Mouse (Mus musculus): ENCODE data around the gene 2610044O15Rik8. TPM values are rescaled to one million over a fixed set of nuclear protein-coding genes. Genes with fewer than 3 reads are reported as not detected.
"Not testable (repeated sequence)": the region's sequence is repeated elsewhere in the genome, so short reads cannot be mapped to it uniquely, and the experiment has no call there.

Gene 2610044O15Rik8
- 6.1 and 7.1 TPM in 2 replicates for polyA plus RNA-seq (2015; fragmentation: Nextera tagmentation; extraction: Ambion mirVana)

DNA sequence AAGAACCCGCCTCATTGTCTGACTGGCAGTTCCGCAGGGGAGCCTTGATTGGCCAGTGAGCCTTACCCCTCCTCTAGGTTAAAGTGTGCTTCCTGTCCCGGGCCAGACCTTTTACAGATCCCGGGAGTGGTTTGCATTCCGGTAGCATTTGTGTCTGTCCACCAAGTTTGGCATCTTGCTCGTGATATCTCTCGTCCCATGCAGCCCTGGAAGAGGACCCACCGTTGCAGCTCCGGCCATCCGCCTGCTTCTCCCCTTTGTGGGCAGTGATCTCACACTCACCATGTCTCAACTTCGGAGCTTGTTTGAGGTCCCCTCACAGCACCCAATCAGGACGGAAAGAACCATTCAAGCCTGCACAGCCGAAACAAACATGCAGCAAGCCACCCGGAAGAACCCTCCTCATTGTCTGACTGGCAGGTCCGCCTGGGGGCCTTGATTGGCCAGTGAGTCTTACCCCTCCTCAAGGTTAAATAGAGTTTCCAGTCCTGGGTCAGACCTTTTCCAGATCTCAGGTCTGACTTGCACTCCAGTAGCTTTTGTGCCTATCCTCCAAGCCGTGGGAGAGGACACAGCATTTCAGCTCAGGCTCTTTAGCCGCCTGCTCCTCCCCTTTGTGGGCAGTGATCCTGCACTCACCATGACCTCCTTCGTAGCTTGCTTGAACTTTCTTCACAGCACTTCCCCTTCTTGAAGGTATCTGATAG, at the start of gene 2610044O15Rik8:
Gene 2610044O15Rik8, minus strand, starts transcription at position 380 of the 707 bp plus-strand sequence.
- under 1% methylated on average over 18 of the region's 18 CpGs for WGBS (ENCODE audit: insufficient replicate concordance)
- H3K36me3 ChIP-seq (ENCODE audit: control insufficient read depth, insufficient read depth) = no peaks in the 10 kb centered on the region
- H3K4me1 ChIP-seq (ENCODE audit: control insufficient read depth, low read depth, low read length) = peaks cover 2% of the 10 kb centered on the region; the same call in 1 of the 2 replicates
- peak within 1 kb of the TSS; percentile 61 for H3K9ac ChIP-seq (ENCODE audit: low read depth, low read length)
- ATAC-seq (ENCODE audit: low read depth) = peak; percentile 97
- H3K9me3 ChIP-seq (replicated peaks; ENCODE audit: control insufficient read depth, low read length) = no peaks in the 10 kb centered on the region
- H3K4me3 ChIP-seq (ENCODE audit: low read depth, low read length) = peak within 1 kb of the TSS; percentile 75
- peak within 1 kb of the TSS; percentile 95 for H3K27ac ChIP-seq (ENCODE audit: low read length)
- H3K27me3 ChIP-seq (ENCODE audit: control insufficient read depth, insufficient read depth, low read depth, low read length) = no peaks in the 10 kb centered on the region
- peak within 1 kb of the TSS; percentile 56 for H3K4me2 ChIP-seq (ENCODE audit: low read depth, low read length)

DNA sequence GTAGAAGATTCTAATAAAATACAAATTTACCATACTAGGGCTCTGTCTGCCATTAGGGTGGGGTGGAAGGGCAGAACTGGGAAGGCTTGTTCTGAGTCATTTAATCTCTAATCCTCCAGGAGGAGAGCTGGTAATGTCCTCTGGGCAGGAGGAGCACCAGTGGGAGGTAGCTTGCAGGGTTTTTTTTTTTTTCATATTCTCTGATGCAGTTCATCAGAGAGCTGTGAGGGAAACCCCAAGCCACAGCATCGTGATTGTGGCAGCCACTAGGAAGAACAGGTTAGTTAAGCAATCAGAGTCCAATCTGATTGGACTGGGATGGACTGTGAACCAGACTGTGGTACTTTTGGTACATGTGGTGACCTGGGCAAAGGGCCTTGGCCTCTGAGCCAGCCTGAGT, 31.7 kb upstream of the 2610044O15Rik8 start:
- no peak overlapping the region for H3K27ac ChIP-seq (ENCODE audit: low read length)
- H3K9ac ChIP-seq (ENCODE audit: low read depth, low read length) = no peak overlapping the region
- peaks cover 9% of the 10 kb centered on the region for H3K9me3 ChIP-seq (replicated peaks; ENCODE audit: control insufficient read depth, low read length)
- peaks cover 13% of the 10 kb centered on the region; the same call in 1 of the 2 replicates for H3K36me3 ChIP-seq (ENCODE audit: control insufficient read depth, insufficient read depth)
- no peaks in the 10 kb centered on the region for H3K27me3 ChIP-seq (ENCODE audit: control insufficient read depth, insufficient read depth, low read depth, low read length)
- no peak overlapping the region for H3K4me3 ChIP-seq (ENCODE audit: low read depth, low read length)
- peaks cover 2% of the 10 kb centered on the region for H3K4me1 ChIP-seq (ENCODE audit: control insufficient read depth, low read depth, low read length)
- 58% methylated on average over 1 of the region's 1 CpGs for WGBS (ENCODE audit: insufficient replicate concordance)
- no peak overlapping the region for H3K4me2 ChIP-seq (ENCODE audit: low read depth, low read length)
- ATAC-seq (ENCODE audit: low read depth) = no peak

DNA sequence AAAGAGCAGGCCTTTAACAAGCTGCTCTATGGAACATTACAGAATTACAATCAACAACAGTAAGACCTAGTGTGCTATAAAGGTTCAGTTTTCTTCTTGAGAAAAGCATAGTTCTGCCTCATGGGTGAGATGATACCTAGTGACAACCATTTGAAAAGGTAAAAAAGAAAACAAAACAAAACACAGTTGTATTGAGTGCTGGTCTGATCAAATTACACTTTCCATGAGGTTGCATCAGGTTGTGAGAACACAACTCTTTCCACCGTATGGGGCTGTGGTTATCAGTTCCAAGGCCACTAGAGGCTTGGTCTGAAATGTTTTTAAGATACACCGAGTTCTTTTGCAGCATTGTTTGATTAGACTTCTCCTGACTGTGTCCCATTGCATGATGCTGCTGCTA, 30.1 kb upstream of the 2610044O15Rik8 start:
- Histone ChIP-seq H3K9me3 (replicated peaks; ENCODE audit: control insufficient read depth, low read length) (peaks cover 9% of the 10 kb centered on the region), H3K4me1 (ENCODE audit: control insufficient read depth, low read depth, low read length) (peaks cover 2% of the 10 kb centered on the region), H3K4me3 (ENCODE audit: low read depth, low read length) (peak overlapping the region; percentile 70), H3K27ac (ENCODE audit: low read length) (no peak overlapping the region), H3K4me2 (ENCODE audit: low read depth, low read length) (peak overlapping the region; percentile 64; the same call in 1 of the 2 replicates), H3K9ac (ENCODE audit: low read depth, low read length) (no peak overlapping the region), H3K27me3 (ENCODE audit: control insufficient read depth, insufficient read depth, low read depth, low read length) (no peaks in the 10 kb centered on the region), H3K36me3 (ENCODE audit: control insufficient read depth, insufficient read depth) (peaks cover 13% of the 10 kb centered on the region; the same call in 1 of the 2 replicates)
- ATAC-seq (ENCODE audit: low read depth) = no peak
- WGBS (ENCODE audit: insufficient replicate concordance) = 29% methylated on average over 2 of the region's 2 CpGs

DNA sequence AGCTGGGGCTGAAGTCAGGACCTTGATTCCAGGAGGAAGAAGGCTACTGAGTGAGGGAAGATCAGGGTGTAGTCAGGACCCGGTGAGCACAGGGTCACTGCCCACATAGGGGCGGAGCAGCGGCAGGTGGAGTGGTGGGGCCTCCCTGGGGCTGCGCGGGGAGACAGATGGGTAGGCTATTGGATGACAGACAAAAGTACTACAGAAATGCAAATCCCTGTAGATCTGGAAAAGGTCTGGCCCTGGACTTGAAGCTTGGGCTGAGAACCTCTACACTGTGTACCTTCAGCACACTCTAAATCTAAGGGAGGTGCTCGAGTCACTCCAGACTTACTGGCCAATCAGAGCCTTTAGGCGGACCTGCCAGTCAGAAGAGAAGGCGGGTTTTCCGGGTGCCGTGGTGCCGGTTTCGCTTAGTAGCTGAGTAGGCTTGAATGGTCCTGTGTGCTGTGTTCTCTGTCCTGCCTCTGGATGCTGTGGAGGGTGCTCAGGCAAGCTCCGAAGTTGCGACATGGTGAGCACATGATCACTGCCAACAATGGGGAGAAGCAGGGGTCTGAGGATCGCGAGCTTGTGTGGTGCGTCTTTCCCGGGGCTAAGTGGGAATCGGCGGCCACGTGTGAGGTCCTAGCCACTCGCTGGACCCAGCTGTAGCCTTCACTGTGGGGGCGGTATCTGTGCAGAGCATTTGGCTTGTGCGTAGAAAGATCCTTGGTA, 29.2 kb upstream of the 2610044O15Rik8 start:
- Histone ChIP-seq H3K27ac (ENCODE audit: low read length) (peak overlapping the region; percentile 7; the same call in 1 of the 2 replicates), H3K4me2 (ENCODE audit: low read depth, low read length) (peak overlapping the region; percentile 64), H3K4me3 (ENCODE audit: low read depth, low read length) (peak overlapping the region; percentile 70), H3K9ac (ENCODE audit: low read depth, low read length) (peak overlapping the region; percentile 68)
- ATAC-seq (ENCODE audit: low read depth) = peak; percentile 91
- not testable (repeated sequence) for H3K36me3 ChIP-seq (ENCODE audit: control insufficient read depth, insufficient read depth); H3K4me1 ChIP-seq (ENCODE audit: control insufficient read depth, low read depth, low read length); H3K27me3 ChIP-seq (ENCODE audit: control insufficient read depth, insufficient read depth, low read depth, low read length); H3K9me3 ChIP-seq (replicated peaks; ENCODE audit: control insufficient read depth, low read length)
- under 1% methylated on average over 23 of the region's 24 CpGs for WGBS (ENCODE audit: insufficient replicate concordance)

DNA sequence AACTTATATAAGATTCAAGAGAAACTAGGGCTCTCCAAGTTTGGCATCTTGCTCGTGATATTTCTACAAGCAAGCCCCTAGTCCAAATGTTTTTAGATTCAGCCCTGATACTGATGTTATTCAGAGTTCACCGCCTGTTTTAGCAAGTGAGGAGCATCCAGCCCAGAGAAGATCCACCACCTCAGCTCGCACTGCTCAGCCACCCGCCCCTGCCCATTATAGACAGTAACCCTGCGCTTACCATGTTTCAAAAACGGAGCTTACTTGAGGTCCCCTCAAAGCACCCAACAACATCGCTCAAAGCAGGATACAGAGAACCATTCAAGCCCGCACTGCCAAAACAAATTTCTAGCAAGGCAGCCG, 561 bp downstream of the 2610044O15Rik8 start:
- H3K4me3 ChIP-seq (ENCODE audit: low read depth, low read length) = peak overlapping the region; percentile 75
- WGBS (ENCODE audit: insufficient replicate concordance) = under 1% methylated on average over 9 of the region's 9 CpGs
- no peaks in the 10 kb centered on the region for H3K36me3 ChIP-seq (ENCODE audit: control insufficient read depth, insufficient read depth)
- H3K27ac ChIP-seq (ENCODE audit: low read length) = peak overlapping the region; percentile 95
- peaks cover 2% of the 10 kb centered on the region; the same call in 1 of the 2 replicates for H3K4me1 ChIP-seq (ENCODE audit: control insufficient read depth, low read depth, low read length)
- peak overlapping the region; percentile 61 for H3K9ac ChIP-seq (ENCODE audit: low read depth, low read length)
- peak overlapping the region; percentile 56 for H3K4me2 ChIP-seq (ENCODE audit: low read depth, low read length)
- ATAC-seq (ENCODE audit: low read depth) = no peak
- H3K9me3 ChIP-seq (replicated peaks; ENCODE audit: control insufficient read depth, low read length) = no peaks in the 10 kb centered on the region
- H3K27me3 ChIP-seq (ENCODE audit: control insufficient read depth, insufficient read depth, low read depth, low read length) = no peaks in the 10 kb centered on the region

Other genes starting within 250 kb of the 2610044O15Rik8 start
- gene Ccdc7a, start 168.9 kb downstream of the 2610044O15Rik8 start, polyA plus RNA-seq (2015; fragmentation: Nextera tagmentation; extraction: Ambion mirVana) = not detected in 2 replicates
- not detected in 2 replicates for gene Ccdc7b, start 167.3 kb downstream of the 2610044O15Rik8 start, polyA plus RNA-seq (2015; fragmentation: Nextera tagmentation; extraction: Ambion mirVana)
- gene Gm10999, start 102.7 kb downstream of the 2610044O15Rik8 start, polyA plus RNA-seq (2015; fragmentation: Nextera tagmentation; extraction: Ambion mirVana) = not detected in 2 replicates